Mouse (Mus musculus) limb, embryonic 12.5 days (tissue): ENCODE measurements at regions not wholly inside any gene's neighbourhood (a gene's known extent, or its start where the extent isn't known, plus 50 kb on each side); places are given as distances from the start of the nearest gene placed in this dataset.

Experiments
- ATAC-seq: fragments of 200-750 bp; cut with Nextera tagmentation; 2 replicates; pipeline ENCODE4 v1.8.0; 2017; ENCODE audit warnings: low read depth, moderate TSS enrichment; ENCODE audit not compliant: insufficient number of reproducible peaks, insufficient read depth, low FRiP score, low TSS enrichment
- H3K27ac ChIP-seq: fragments of 300-500 bp; sonication (generic); 2 replicates; pipeline ENCODE4 v1.5.1; 2016; ENCODE audit warnings: mild to moderate bottlenecking, moderate library complexity
- H3K27me3 ChIP-seq: fragments of 300-500 bp; sonication (generic); 2 replicates; pipeline ENCODE4 v1.6.1; 2016; ENCODE audit warnings: mild to moderate bottlenecking, moderate library complexity
- H3K36me3 ChIP-seq: fragments of 300-500 bp; sonication (generic); 2 replicates; pipeline ENCODE4 v1.6.1; 2016; ENCODE audit warnings: mild to moderate bottlenecking, moderate library complexity
- H3K4me1 ChIP-seq: fragments of 300-500 bp; sonication (generic); replicated peaks from 2 replicates; pipeline ENCODE4 v1.6.1; 2016
- H3K4me2 ChIP-seq: fragments of 300-500 bp; sonication (generic); 2 replicates; pipeline ENCODE4 v1.6.1; 2016; ENCODE audit warnings: mild to moderate bottlenecking, moderate library complexity
- H3K4me3 ChIP-seq: fragments of 300-500 bp; sonication (generic); replicated peaks from 2 replicates; pipeline ENCODE4 v1.5.1; 2016; ENCODE audit warnings: mild to moderate bottlenecking
- H3K9ac ChIP-seq: fragments of 300-500 bp; sonication (generic); replicated peaks from 2 replicates; pipeline ENCODE4 v1.6.1; 2016; ENCODE audit warnings: mild to moderate bottlenecking, moderate library complexity
- H3K9me3 ChIP-seq: fragments of 300-500 bp; sonication (generic); 2 replicates; pipeline ENCODE4 v1.6.1; 2016; ENCODE audit warnings: mild to moderate bottlenecking, moderate library complexity
- WGBS: fragments of 180-500 bp; shearing (Covaris S2); methylation state at CpG from one replicate; pipeline ENCODE4 v1.1.7; 2016; 5-methylcytosine and 5-hydroxymethylcytosine counted together

GRCm38 (mm10) chr13:51276601-51277000, 105.8 kb downstream of the Nxnl2 start:
- Histone ChIP-seq H3K9me3 (peaks cover 7% of the 10 kb centered on the region; the same call in 1 of the 2 replicates), H3K36me3 (no peaks in the 10 kb centered on the region), H3K4me1 (peaks cover 58% of the 10 kb centered on the region), H3K4me3 (no peak overlapping the region), H3K27ac (peak overlapping the region; percentile 98), H3K4me2 (no peak overlapping the region), H3K9ac (no peak overlapping the region), H3K27me3 (no peaks in the 10 kb centered on the region)
- 86% methylated on average over 7 of the region's 7 CpGs for WGBS
- ATAC-seq: no peak

DNA sequence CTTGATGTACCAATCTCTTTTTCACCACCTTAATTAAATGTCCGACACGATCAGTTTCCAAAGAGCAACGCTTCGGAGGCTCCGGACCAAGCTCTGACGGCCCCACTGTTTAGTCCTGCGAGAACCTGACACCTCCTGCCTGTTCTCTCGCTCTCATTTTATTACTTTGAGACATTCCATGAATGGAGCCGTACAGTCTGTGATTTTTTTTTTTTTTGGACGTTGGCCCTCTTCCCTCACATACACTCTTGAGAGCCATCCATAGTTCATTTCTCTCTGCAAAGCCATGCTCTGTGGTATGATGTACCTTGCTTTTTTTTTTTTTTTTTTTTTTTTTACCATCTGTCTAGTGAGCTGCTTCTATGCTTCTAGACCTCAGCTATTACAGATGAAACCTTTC, 106.7 kb downstream of the Nxnl2 start:
- Histone ChIP-seq H3K27me3 (no peaks in the 10 kb centered on the region), H3K36me3 (no peaks in the 10 kb centered on the region), H3K9me3 (no peaks in the 10 kb centered on the region), H3K27ac (peak overlapping the region; percentile 98), H3K4me1 (peaks cover 58% of the 10 kb centered on the region), H3K4me2 (peak overlapping the region; percentile 7; the same call in 1 of the 2 replicates), H3K9ac (no peak overlapping the region), H3K4me3 (no peak overlapping the region)
- 7% methylated on average over 10 of the region's 10 CpGs for WGBS
- ATAC-seq: no peak

DNA sequence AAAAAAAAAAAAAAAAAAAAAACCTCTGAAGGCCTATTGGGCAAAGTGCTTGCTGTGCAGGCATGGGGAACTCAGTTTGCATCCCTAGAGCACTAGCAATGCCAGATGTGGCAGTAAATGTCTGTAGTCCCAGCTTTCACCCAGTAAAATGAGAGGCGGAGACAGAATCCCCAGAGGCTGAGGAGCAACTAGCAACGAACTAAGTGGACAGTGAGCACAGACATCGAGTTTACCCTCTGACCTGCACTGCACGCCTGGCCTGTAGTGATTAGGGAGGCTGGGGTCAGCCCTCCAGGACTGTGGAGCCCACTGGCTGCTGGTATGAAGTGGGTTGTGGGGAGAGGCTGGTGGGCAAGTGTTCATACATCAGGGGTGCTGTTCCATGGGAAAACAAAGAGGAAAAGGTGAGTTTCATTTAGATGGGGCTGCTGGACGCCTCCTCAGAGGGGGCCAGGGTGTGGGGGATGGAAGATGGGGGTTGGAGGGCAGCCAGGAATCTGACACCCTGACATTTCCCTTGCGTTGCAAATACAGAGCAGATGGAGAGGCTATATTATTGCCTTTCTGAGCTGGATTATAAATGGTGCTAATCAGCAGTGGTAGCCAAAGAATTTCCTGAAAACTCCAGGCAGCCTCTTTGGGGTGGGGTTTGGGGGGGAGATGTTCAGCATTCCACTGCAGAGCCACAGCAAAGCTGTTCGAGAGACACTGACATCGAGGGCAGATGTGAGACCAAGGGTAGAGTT, 109.0 kb downstream of the Nxnl2 start:
- Histone ChIP-seq H3K4me1 (peaks cover 55% of the 10 kb centered on the region), H3K9me3 (peaks cover 12% of the 10 kb centered on the region; the same call in 1 of the 2 replicates), H3K4me3 (0 out of 2 replicates have a peak overlapping the region, but pooled peaks have one; percentile 15), H3K27ac (peak overlapping the region; percentile 98), H3K36me3 (no peaks in the 10 kb centered on the region), H3K9ac (no peak overlapping the region; the same call in 1 of the 2 replicates), H3K4me2 (peak overlapping the region; percentile 48), H3K27me3 (no peaks in the 10 kb centered on the region)
- peak; percentile 88 for ATAC-seq
- 5% methylated on average over 8 of the region's 8 CpGs for WGBS

GRCm38 (mm10) chr13:51280388-51280753, 109.5 kb downstream of the Nxnl2 start:
- peak overlapping the region; percentile 48 for H3K4me2 ChIP-seq

DNA sequence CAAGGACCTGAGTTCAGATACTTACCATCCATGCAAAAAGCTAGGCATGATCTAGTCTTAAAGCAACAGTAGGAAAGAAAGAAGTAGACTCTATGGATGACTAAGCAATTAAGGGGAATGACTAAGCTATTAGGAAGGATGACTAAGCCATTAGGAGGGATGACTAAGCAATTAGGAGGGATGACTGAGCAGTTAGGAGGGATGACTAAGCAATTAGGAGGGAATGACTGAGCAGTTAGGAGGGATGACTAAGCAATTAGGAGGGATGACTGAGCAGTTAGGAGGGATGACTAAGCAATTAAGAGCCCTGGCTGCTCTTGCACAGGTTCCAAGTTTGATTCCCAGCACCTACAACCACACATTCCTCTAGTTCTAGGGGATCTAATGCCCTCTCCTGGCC, 113.9 kb downstream of the Nxnl2 start:
- ATAC-seq: no peak
- H3K4me3 ChIP-seq: no peak overlapping the region
- H3K4me1 ChIP-seq: peaks cover 14% of the 10 kb centered on the region
- no peaks in the 10 kb centered on the region for H3K27me3 ChIP-seq
- no peak overlapping the region for H3K27ac ChIP-seq
- no peaks in the 10 kb centered on the region for H3K36me3 ChIP-seq
- H3K9ac ChIP-seq: no peak overlapping the region
- H3K4me2 ChIP-seq: no peak overlapping the region
- peaks cover 18% of the 10 kb centered on the region; the same call in 1 of the 2 replicates for H3K9me3 ChIP-seq

More at GRCm38 (mm10) chr13:51280388-51280753, 109.5 kb downstream of the Nxnl2 start:
- 17% methylated on average over 8 of the region's 8 CpGs for WGBS
- H3K27ac ChIP-seq: peak overlapping the region; percentile 98
- H3K4me3 ChIP-seq: 0 out of 2 replicates have a peak overlapping the region, but pooled peaks have one; percentile 1
- no peaks in the 10 kb centered on the region for H3K27me3 ChIP-seq
- H3K4me1 ChIP-seq: peaks cover 49% of the 10 kb centered on the region
- H3K36me3 ChIP-seq: no peaks in the 10 kb centered on the region
- H3K9me3 ChIP-seq: peaks cover 13% of the 10 kb centered on the region; the same call in 1 of the 2 replicates
- no peak overlapping the region for H3K9ac ChIP-seq
- peak; percentile 69 for ATAC-seq

DNA sequence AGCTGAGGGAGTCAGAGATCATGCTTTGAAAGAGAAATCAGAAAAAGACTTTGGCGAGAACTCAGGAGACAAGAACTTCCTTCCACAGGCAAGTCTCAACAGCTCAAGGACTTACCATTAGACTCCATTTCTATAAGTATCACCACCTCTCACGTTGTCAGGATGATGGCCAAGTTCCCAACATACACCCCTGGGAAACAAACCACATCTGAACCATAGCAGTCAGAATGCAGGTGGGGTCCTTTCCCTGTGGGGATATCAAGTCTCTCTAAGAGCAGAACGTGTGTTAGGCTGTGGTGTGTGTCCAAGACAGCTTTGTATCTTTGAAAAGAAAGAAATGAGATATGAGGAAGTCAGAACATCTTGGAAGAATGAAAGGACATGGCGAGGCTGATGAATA, 118.6 kb downstream of the Nxnl2 start:
- peaks cover 10% of the 10 kb centered on the region; the same call in 1 of the 2 replicates for H3K9me3 ChIP-seq
- H3K4me3 ChIP-seq: no peak overlapping the region
- WGBS: 77% methylated on average over 4 of the region's 4 CpGs
- H3K9ac ChIP-seq: no peak overlapping the region
- H3K4me1 ChIP-seq: peaks cover 4% of the 10 kb centered on the region; the same call in 1 of the 2 replicates
- no peak for ATAC-seq
- no peak overlapping the region for H3K27ac ChIP-seq
- no peak overlapping the region for H3K4me2 ChIP-seq
- H3K27me3 ChIP-seq: no peaks in the 10 kb centered on the region
- no peaks in the 10 kb centered on the region for H3K36me3 ChIP-seq

DNA sequence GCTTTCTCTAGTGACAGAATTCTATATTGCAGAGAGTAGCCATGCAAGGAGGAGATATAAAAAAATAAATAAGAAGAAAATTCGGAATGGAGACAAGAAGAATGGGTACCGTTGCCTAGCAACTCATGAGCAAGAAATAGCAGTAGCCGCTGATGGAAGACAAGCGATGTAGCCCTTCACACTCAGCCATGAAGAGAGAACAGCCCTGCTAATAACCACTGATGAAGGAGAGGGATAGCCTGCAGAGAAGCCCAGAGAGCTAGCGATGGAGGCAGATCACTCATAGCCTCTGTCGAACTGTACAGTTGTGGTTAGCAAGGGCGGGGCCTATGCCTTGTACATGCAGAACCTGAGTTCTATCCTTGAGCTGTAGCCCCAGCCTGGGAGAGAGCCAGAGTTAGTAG, 118.4 kb upstream of the S1pr3 start:
- peaks cover 4% of the 10 kb centered on the region; the same call in 1 of the 2 replicates for H3K4me1 ChIP-seq
- no peak overlapping the region for H3K4me2 ChIP-seq
- H3K9me3 ChIP-seq: 0 out of 2 replicates have a peak, but pooled peaks cover 5% of the 10 kb centered on the region
- H3K9ac ChIP-seq: no peak overlapping the region
- no peak for ATAC-seq
- H3K36me3 ChIP-seq: no peaks in the 10 kb centered on the region
- no peaks in the 10 kb centered on the region for H3K27me3 ChIP-seq
- WGBS: 89% methylated on average over 7 of the region's 7 CpGs
- no peak overlapping the region for H3K27ac ChIP-seq
- H3K4me3 ChIP-seq: no peak overlapping the region

- 81% methylated on average over 6 of the region's 6 CpGs for WGBS
- no peak overlapping the region for H3K9ac ChIP-seq
- no peak overlapping the region for H3K4me2 ChIP-seq
- no peak for ATAC-seq
- no peak overlapping the region for H3K4me3 ChIP-seq
- no peaks in the 10 kb centered on the region for H3K27me3 ChIP-seq
- no peaks in the 10 kb centered on the region for H3K36me3 ChIP-seq
- no peak overlapping the region for H3K27ac ChIP-seq
- H3K4me1 ChIP-seq: peaks cover 9% of the 10 kb centered on the region
- 0 out of 2 replicates have a peak, but pooled peaks cover 5% of the 10 kb centered on the region for H3K9me3 ChIP-seq
Observed at GRCm38 (mm10) chr13:51290926-51291325, 117.5 kb upstream of the S1pr3 start.

DNA sequence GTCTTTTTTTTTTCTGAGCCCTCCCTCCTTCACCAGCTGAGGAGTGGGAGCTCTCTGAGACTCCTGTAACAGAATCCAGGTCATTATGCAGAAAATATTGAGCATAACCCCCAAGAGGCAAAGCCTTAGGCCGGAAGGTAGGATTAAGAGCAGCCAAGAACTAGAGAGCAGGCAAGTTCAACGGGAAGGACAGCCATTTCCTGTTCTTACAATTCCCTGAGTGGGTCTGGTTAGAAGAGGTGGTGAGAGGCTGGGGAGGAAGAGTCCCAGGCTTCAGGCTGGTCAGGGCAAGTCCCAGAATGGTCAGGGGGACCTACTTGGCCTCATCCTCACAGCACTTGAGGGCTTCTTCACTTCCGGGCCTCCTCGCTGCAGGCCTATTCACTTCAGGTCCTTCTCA, 115.4 kb upstream of the S1pr3 start:
- 57% methylated on average over 4 of the region's 4 CpGs for WGBS
- Histone ChIP-seq H3K9ac (no peak overlapping the region), H3K4me1 (peaks cover 20% of the 10 kb centered on the region), H3K4me2 (no peak overlapping the region), H3K27me3 (no peaks in the 10 kb centered on the region), H3K9me3 (0 out of 2 replicates have a peak, but pooled peaks cover 5% of the 10 kb centered on the region), H3K27ac (peak overlapping the region; percentile 67), H3K36me3 (no peaks in the 10 kb centered on the region), H3K4me3 (no peak overlapping the region)
- ATAC-seq: no peak

- no peak overlapping the region for H3K9ac ChIP-seq
- no peaks in the 10 kb centered on the region for H3K27me3 ChIP-seq
- H3K27ac ChIP-seq: no peak overlapping the region
- H3K4me1 ChIP-seq: peaks cover 20% of the 10 kb centered on the region
- H3K36me3 ChIP-seq: no peaks in the 10 kb centered on the region
- no peak overlapping the region for H3K4me2 ChIP-seq
- no peak overlapping the region for H3K4me3 ChIP-seq
- H3K9me3 ChIP-seq: peaks cover under 1% of the 10 kb centered on the region; the same call in 1 of the 2 replicates
- WGBS: 71% methylated on average over 3 of the region's 3 CpGs
- ATAC-seq: no peak; the same call in 1 of the 2 replicates
Observed at GRCm38 (mm10) chr13:51295872-51296271, 112.6 kb upstream of the S1pr3 start.

DNA sequence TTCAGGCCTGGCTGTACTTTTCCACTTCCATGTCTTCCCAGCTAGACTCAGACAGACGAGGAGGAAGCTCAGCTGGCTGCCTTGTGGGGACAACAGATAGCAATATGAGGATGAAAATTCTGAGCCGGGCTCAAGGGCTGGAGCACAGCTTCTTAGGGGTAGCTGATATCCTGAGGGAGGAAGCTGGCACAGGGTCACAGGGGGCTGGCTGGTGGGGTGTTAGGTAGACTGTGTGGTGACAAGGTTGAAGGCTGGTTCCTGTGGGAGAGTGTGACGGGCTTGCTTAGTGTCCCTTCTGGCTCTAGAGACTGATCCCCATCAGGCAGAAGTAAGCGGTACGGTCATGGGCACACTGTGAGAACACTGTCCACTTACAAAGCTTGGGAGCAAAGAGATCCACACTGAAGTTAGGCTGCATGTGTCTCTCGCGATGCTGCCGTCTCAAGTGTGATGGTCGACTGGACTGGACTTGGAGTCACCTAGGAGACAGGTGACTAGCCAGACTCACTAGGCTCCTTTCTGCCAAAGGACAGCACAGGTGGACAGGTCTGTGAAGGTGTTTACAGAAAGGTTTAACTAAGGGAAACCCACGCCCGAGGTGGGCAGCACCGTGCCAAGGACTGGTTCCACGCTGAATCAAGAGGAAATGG, 111.1 kb upstream of the S1pr3 start:
- Histone ChIP-seq H3K4me1 (peaks cover 20% of the 10 kb centered on the region), H3K27me3 (no peaks in the 10 kb centered on the region), H3K36me3 (no peaks in the 10 kb centered on the region), H3K4me2 (no peak overlapping the region), H3K27ac (no peak overlapping the region), H3K4me3 (no peak overlapping the region), H3K9me3 (peaks cover 3% of the 10 kb centered on the region; the same call in 1 of the 2 replicates), H3K9ac (no peak overlapping the region)
- 92% methylated on average over 13 of the region's 13 CpGs for WGBS
- ATAC-seq: no peak
